Mouse (Mus musculus): ENCODE data around the gene Prss30. TPM values are rescaled to one million over a fixed set of nuclear protein-coding genes. Genes with fewer than 3 reads are reported as not detected.

Gene Prss30
- 3.5 and 5.3 TPM in 2 replicates for polyA plus RNA-seq (2012; rRNA removed)

DNA sequence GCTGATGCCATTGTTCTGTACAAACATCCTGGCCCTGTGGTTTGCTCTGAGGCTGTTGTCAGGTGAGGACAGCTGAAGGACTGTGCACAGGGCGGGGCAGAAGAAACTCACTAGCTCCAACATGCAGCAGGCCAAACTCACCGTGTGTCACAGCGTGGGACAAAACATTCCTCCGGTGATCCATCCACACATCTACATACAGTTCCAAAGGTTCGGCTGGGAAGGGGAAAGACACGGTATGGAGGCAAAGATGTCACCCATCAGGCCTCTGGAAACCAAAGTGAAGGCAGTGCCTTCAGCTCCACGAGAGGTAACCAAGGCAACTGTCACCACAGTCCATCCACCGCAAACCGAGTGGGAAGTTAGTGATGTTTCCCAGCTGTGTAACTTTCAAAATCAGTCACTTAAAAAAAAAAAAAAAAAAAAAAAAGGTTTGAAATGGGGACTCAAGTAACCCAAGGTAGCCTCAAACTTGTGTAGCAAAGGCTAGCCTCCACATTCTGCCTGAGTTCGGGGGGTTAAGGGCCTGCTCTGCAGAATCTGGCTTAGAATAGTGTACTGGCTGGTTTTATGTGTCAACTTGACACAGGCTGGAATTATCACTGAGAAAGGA lies at the start of gene Prss30:
Prss30 (minus strand) TSS at position 270 of the 613 bp plus-strand sequence.

GRCm38 (mm10) chr17:23997901-23998300 lies 17.5 kb upstream of the Prss30 start, which contains the start of gene Prss22:
TSS of gene Prss22 (minus strand) at chr17:23998100.

GRCm38 (mm10) chr17:23955174-23955573 lies 25.2 kb downstream of the Prss30 start, which contains the start of gene Sbpl:
TSS of gene Sbpl (minus strand) at chr17:23955274.

DNA sequence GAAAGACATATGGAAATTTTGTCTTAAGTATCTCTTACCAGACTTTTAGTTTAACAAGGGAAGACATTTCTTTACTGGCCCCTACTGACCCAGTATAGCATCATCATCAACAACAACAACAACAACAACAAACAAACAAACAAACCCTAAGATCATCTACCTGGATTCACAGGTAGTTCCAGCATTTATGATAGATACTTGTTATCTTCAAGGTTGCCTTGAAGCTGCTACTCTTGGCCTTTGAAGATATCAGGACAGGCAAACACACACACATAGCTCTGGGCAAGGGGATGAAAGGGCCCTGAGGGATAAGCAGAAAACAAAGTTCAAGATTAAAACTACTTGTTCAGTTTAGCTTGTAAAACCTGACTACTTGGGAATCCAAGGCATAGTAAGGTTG lies 39.0 kb downstream of the Prss30 start, which contains the start of gene Sbp:
Sbp (plus strand) TSS at position 301 of the 400 bp plus-strand sequence.

Other genes starting within 250 kb of the Prss30 start
- 53.7 and 55.7 TPM in 2 replicates for gene Paqr4, start 239.7 kb downstream of the Prss30 start, polyA plus RNA-seq (2012; rRNA removed)
- gene Kremen2, start 234.7 kb downstream of the Prss30 start, polyA plus RNA-seq (2012; rRNA removed) = 0.11 and 0.25 TPM in 2 replicates
- gene Flywch1, start 209.0 kb downstream of the Prss30 start, polyA plus RNA-seq (2012; rRNA removed) = 49.4 and 56.6 TPM in 2 replicates
- 14.5 and 15.3 TPM in 2 replicates for gene Flywch2, start 194.5 kb downstream of the Prss30 start, polyA plus RNA-seq (2012; rRNA removed)
- 840 and 913 TPM in 2 replicates for gene Srrm2, start 190.0 kb downstream of the Prss30 start, polyA plus RNA-seq (2012; rRNA removed)
- gene Elob, start 151.4 kb downstream of the Prss30 start, polyA plus RNA-seq (2012; rRNA removed) = 548 and 704 TPM in 2 replicates
- gene Prss33, start 144.5 kb downstream of the Prss30 start, polyA plus RNA-seq (2012; rRNA removed) = 0.15 and 0.17 TPM in 2 replicates
- gene Prss32, start 136.7 kb downstream of the Prss30 start, polyA plus RNA-seq (2012; rRNA removed) = 0.71 and 1.6 TPM in 2 replicates
- gene Prss41, start 136.4 kb downstream of the Prss30 start, polyA plus RNA-seq (2012; rRNA removed) = 0.32 and 0.58 TPM in 2 replicates
- not detected in 2 replicates for gene Prss21, start 112.5 kb downstream of the Prss30 start, polyA plus RNA-seq (2012; rRNA removed)
- gene Dcpp1, start 99.7 kb downstream of the Prss30 start, polyA plus RNA-seq (2012; rRNA removed) = 1.0 and 5.2 TPM in 2 replicates
- gene Dcpp2, start 99.7 kb downstream of the Prss30 start, polyA plus RNA-seq (2012; rRNA removed) = 1.0 and 1.4 TPM in 2 replicates
- 7.0 and 7.8 TPM in 2 replicates for gene Dcpp3, start 63.1 kb downstream of the Prss30 start, polyA plus RNA-seq (2012; rRNA removed)
- gene Sbp, start 38.9 kb downstream of the Prss30 start, polyA plus RNA-seq (2012; rRNA removed) = not detected in 2 replicates
- 0.26 TPM in 1 of 2 replicates, not detected in the other for gene Sbpl, start 25.3 kb downstream of the Prss30 start, polyA plus RNA-seq (2012; rRNA removed)
- 0.81 and 0.92 TPM in 2 replicates for gene Prss22, start 17.5 kb upstream of the Prss30 start, polyA plus RNA-seq (2012; rRNA removed)
- gene Prss27, start 57.6 kb upstream of the Prss30 start, polyA plus RNA-seq (2012; rRNA removed) = 0.39 and 0.77 TPM in 2 replicates
- gene Kctd5, start 92.9 kb upstream of the Prss30 start, polyA plus RNA-seq (2012; rRNA removed) = 51.8 and 52.0 TPM in 2 replicates
- 21.1 and 22.9 TPM in 2 replicates for gene Pdpk1, start 170.4 kb upstream of the Prss30 start, polyA plus RNA-seq (2012; rRNA removed)
- 80.4 and 91.4 TPM in 2 replicates for gene Amdhd2, start 183.2 kb upstream of the Prss30 start, polyA plus RNA-seq (2012; rRNA removed)
- gene Atp6v0c, start 189.1 kb upstream of the Prss30 start, polyA plus RNA-seq (2012; rRNA removed) = 1,050 and 1,217 TPM in 2 replicates
- gene Tbc1d24, start 225.0 kb upstream of the Prss30 start, polyA plus RNA-seq (2012; rRNA removed) = 41.6 and 41.7 TPM in 2 replicates
- 10.8 and 13.0 TPM in 2 replicates for gene Ntn3, start 229.0 kb upstream of the Prss30 start, polyA plus RNA-seq (2012; rRNA removed)
- gene Tedc2, start 240.3 kb upstream of the Prss30 start, polyA plus RNA-seq (2012; rRNA removed) = 22.5 and 22.7 TPM in 2 replicates